Mouse (Mus musculus) small intestine, adult 2 months (tissue): ENCODE measurements around the gene 2210408I21Rik.

Source experiments
- CTCF ChIP-seq: fragments of 200-500 bp; IDR thresholded peaks from 2 replicates; pipeline ENCODE4 v1.5.1; 2012; ENCODE audit warnings: low read depth, mild to moderate bottlenecking, control low read depth, inconsistent platforms, low read length, moderate library complexity, mixed read lengths; ENCODE audit not compliant: insufficient replicate concordance, insufficient read length; ENCODE audit errors: extremely low read depth
- POLR2A ChIP-seq: fragments of 200-500 bp; IDR thresholded peaks from 2 replicates; pipeline ENCODE4 v1.6.1; 2012; ENCODE audit warnings: low read depth, mild to moderate bottlenecking, control low read depth, inconsistent platforms, low read length, moderate library complexity

- no peak for TF ChIP-seq CTCF
- TF ChIP-seq POLR2A = no peak
Measured at GRCm38 (mm10) chr13:77190606-77191005, 55.3 kb downstream of the 2210408I21Rik start.
